Mouse (Mus musculus): ENCODE data around the gene Nipal3. TPM values are rescaled to one million over a fixed set of nuclear protein-coding genes. Genes with fewer than 3 reads are reported as not detected.

The Nipal3 gene
- total and polyA plus RNA-seq, 3 experiments = 3.5 to 10.4 TPM; not detected in 1

- TF ChIP-seq POLR2A (IDR thresholded peaks at IDR 0.05; ENCODE audit: control insufficient read depth in 1 of 2, insufficient read depth in 1 of 2, low read depth in 1 of 2, low read length in 2 of 2, poor library complexity in 1 of 2) (peak in 1 of 2 experiments; percentile 78; a peak in 2 of 4 replicates), CHD2 (IDR thresholded peaks at IDR 0.05; ENCODE audit: low read length) (peak; percentile 66; the same call in 1 of the 2 replicates), NRF1 (IDR thresholded peaks at IDR 0.05; ENCODE audit: insufficient read depth, low read depth, low read length, poor library complexity, severe bottlenecking) (no peak), KAT2A (conservative IDR thresholded peaks at IDR 0.05; ENCODE audit: low read depth, low read length) (no peak), CTCF (IDR thresholded peaks at IDR 0.05 in 2 of 3, conservative IDR thresholded peaks at IDR 0.05 in 1 of 3; ENCODE audit: control insufficient read depth in 1 of 3, insufficient read depth in 1 of 3, low read depth in 2 of 3, low read length in 3 of 3, poor library complexity in 1 of 3, severe bottlenecking in 1 of 3) (no peak), JUND (IDR thresholded peaks at IDR 0.05; ENCODE audit: low read depth, low read length) (no peak), ETS1 (IDR thresholded peaks at IDR 0.05; ENCODE audit: low read depth, low read length) (peak; percentile 77), ZKSCAN1 (IDR thresholded peaks at IDR 0.05; ENCODE audit: low read depth, low read length) (no peak), MAZ (IDR thresholded peaks at IDR 0.05; ENCODE audit: low read depth, low read length) (no peak), MYC (IDR thresholded peaks at IDR 0.05; ENCODE audit: low read depth, low read length) (no peak), USF2 (IDR thresholded peaks at IDR 0.05; ENCODE audit: borderline replicate concordance in 1 of 2, insufficient read depth in 1 of 2, low read depth in 1 of 2, low read length in 2 of 2) (no peak), UBTF (IDR thresholded peaks at IDR 0.05; ENCODE audit: borderline replicate concordance, insufficient read depth, low read depth, low read length) (no peak), SMC3 (IDR thresholded peaks at IDR 0.05; ENCODE audit: low read depth, low read length) (no peak), HCFC1 (IDR thresholded peaks at IDR 0.05; ENCODE audit: low read depth, low read length) (peak; percentile 61; the same call in 1 of the 2 replicates), RCOR1 (IDR thresholded peaks at IDR 0.05; ENCODE audit: low read depth, low read length) (no peak), NELFE (IDR thresholded peaks at IDR 0.05; ENCODE audit: low read depth, low read length) (peak; percentile 80), CHD1 (IDR thresholded peaks at IDR 0.05; ENCODE audit: low read depth, low read length) (no peak), GATA1 (IDR thresholded peaks at IDR 0.05; ENCODE audit: low read depth, low read length) (no peak), EP300 (IDR thresholded peaks at IDR 0.05; ENCODE audit: low read depth in 1 of 2, low read length in 2 of 2) (peak in 1 of 2 experiments; percentile 71; a peak in 2 of 4 replicates)
These were observed 55.6 kb downstream of the Nipal3 start (continued) for GRCm38 (mm10) chr4:135439188-135439647.

GRCm38 (mm10) chr4:135437924-135438323 lies 56.9 kb downstream of the Nipal3 start:
- peaks cover 0 to 16% of the 10 kb centered on the region in 2 experiments; a peak in 2 of 4 replicates for H3K36me3 ChIP-seq (ENCODE audit: control insufficient read depth in 1 of 2, insufficient read depth in 2 of 2, low read length in 2 of 2)
- H3K27me3 ChIP-seq (ENCODE audit: control insufficient read depth in 1 of 2, insufficient read depth in 2 of 2, low read length in 2 of 2) = no peaks in the 10 kb centered on the region
- H3K79me2 ChIP-seq (ENCODE audit: control insufficient read depth, insufficient read depth, low read length, poor library complexity) = peaks cover 7% of the 10 kb centered on the region; the same call in 1 of the 2 replicates
- no peak overlapping the region; the same call in 1 of the 2 replicates for H3K27ac ChIP-seq (ENCODE audit: control insufficient read depth, low read depth, low read length)
- H3K4me1 ChIP-seq (ENCODE audit: control insufficient read depth in 1 of 2, insufficient read depth in 2 of 2, low read length in 2 of 2) = peaks cover 14 to 28% of the 10 kb centered on the region in 2 experiments
- H3K9ac ChIP-seq (ENCODE audit: control insufficient read depth, low read depth, low read length, poor library complexity, severe bottlenecking) = no peak overlapping the region
- peak; percentile 77 for DNase-seq (ENCODE audit: low read depth, low spot score)
- H3K9me3 ChIP-seq (replicated peaks; ENCODE audit: insufficient read depth, low read length) = no peaks in the 10 kb centered on the region
- H3K4me3 ChIP-seq (ENCODE audit: control insufficient read depth in 1 of 2, insufficient read depth in 1 of 2, low read depth in 2 of 2, low read length in 2 of 2) = no peak overlapping the region
- 0 out of 4 replicates have a peak, but pooled peaks have one; percentile 12 to 17 for TF ChIP-seq EP300 (IDR thresholded peaks at IDR 0.05; ENCODE audit: low read depth in 1 of 2, low read length in 2 of 2)
- peak; percentile 87 for TF ChIP-seq ZNF384 (IDR thresholded peaks at IDR 0.05; ENCODE audit: low read depth, low read length)
- no peak for TF ChIP-seq BHLHE40 (IDR thresholded peaks at IDR 0.05; ENCODE audit: borderline replicate concordance, low read depth, low read length)
- TF ChIP-seq ETS1 (IDR thresholded peaks at IDR 0.05; ENCODE audit: low read depth, low read length) = 0 out of 2 replicates have a peak, but pooled peaks have one; percentile 27
- no peak for TF ChIP-seq POLR2AphosphoS5 (IDR thresholded peaks at IDR 0.05; ENCODE audit: borderline replicate concordance, low read depth, low read length)
- no peak for TF ChIP-seq MAX (IDR thresholded peaks at IDR 0.05; ENCODE audit: low read length)
- TF ChIP-seq MYB (IDR thresholded peaks at IDR 0.05; ENCODE audit: low read depth, low read length) = no peak
- TF ChIP-seq TCF12 (IDR thresholded peaks at IDR 0.05; ENCODE audit: low read depth, low read length) = no peak
- TF ChIP-seq UBTF (IDR thresholded peaks at IDR 0.05; ENCODE audit: borderline replicate concordance, insufficient read depth, low read depth, low read length) = no peak
- no peak for TF ChIP-seq CTCF (IDR thresholded peaks at IDR 0.05 in 2 of 3, conservative IDR thresholded peaks at IDR 0.05 in 1 of 3; ENCODE audit: control insufficient read depth in 1 of 3, insufficient read depth in 1 of 3, low read depth in 2 of 3, low read length in 3 of 3, poor library complexity in 1 of 3, severe bottlenecking in 1 of 3)
- TF ChIP-seq POLR2A (IDR thresholded peaks at IDR 0.05; ENCODE audit: control insufficient read depth in 1 of 2, insufficient read depth in 1 of 2, low read depth in 1 of 2, low read length in 2 of 2, poor library complexity in 1 of 2) = no peak
- no peak for TF ChIP-seq ELF1 (IDR thresholded peaks at IDR 0.05; ENCODE audit: low read depth, low read length)
- no peak for TF ChIP-seq MYC (IDR thresholded peaks at IDR 0.05; ENCODE audit: low read depth, low read length)
- no peak for TF ChIP-seq POLR2AphosphoS2 (IDR thresholded peaks at IDR 0.05; ENCODE audit: low read length)
- TF ChIP-seq HCFC1 (IDR thresholded peaks at IDR 0.05; ENCODE audit: low read depth, low read length) = no peak
- peak; percentile 98 for TF ChIP-seq JUND (IDR thresholded peaks at IDR 0.05; ENCODE audit: low read depth, low read length)
- TF ChIP-seq USF1 (IDR thresholded peaks at IDR 0.05; ENCODE audit: low read depth, low read length) = no peak
- TF ChIP-seq SMC3 (IDR thresholded peaks at IDR 0.05; ENCODE audit: low read depth, low read length) = no peak
- no peak for TF ChIP-seq USF2 (IDR thresholded peaks at IDR 0.05; ENCODE audit: borderline replicate concordance in 1 of 2, insufficient read depth in 1 of 2, low read depth in 1 of 2, low read length in 2 of 2)
- no peak for TF ChIP-seq TAL1 (IDR thresholded peaks at IDR 0.05; ENCODE audit: low read length)
- no peak for TF ChIP-seq E2F4 (IDR thresholded peaks at IDR 0.05; ENCODE audit: borderline replicate concordance, low read depth, low read length)
- no peak; the same call in 1 of the 2 replicates for TF ChIP-seq SIN3A (IDR thresholded peaks at IDR 0.05; ENCODE audit: low read length)
- no peak for TF ChIP-seq ZKSCAN1 (IDR thresholded peaks at IDR 0.05; ENCODE audit: low read depth, low read length)
- no peak for TF ChIP-seq TBP (IDR thresholded peaks at IDR 0.05; ENCODE audit: low read depth, low read length)
